Mouse (Mus musculus) brain, adult 2 months (tissue): Measurements from ENCODE around the gene Prkn.

ENCODE experiments used
- DNase-seq: peaks from one replicate; pipeline ENCODE4 v3.0.0; 2011; ENCODE audit warnings: low read depth, low spot score

Prkn gene

DNA sequence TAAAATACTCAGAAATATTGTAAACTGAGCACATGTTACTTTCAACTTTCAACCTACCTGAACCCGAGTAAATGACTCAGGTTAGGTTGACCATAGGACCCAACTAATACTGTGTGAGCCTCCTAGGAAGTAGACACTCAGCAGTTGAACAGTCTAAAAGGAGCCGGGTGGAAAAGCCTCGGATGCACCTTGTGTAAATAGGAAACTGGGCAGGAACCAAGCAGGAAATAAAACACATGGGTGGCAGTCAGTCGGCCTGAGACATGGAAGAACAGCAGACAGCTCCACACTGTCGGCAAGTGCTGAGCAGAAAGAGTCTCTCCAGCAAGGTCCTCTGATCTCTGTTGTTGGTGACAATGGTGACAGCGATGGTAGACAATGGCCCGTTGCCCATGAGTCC, 676.0 kb downstream of the Prkn start:
- no peak for DNase-seq

DNA sequence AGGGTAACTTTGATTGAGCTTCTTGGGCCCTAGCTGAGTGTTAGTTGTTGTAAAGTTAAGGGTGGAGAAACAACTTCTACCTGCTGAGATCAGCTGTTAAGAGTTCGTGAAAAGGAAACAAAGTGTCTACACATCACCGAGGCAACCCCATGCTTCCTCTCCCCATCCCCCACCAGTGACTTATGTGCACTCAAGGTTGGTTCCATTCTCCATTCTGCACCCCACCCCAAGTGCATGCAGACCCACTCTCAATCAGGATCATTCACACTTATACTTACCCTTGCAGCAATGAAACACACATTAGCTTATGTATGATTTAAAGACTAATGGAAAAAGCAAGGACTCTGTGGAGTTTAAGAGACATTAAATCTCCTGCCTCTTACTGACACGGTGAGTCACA, 691.9 kb downstream of the Prkn start:
- DNase-seq, result no peak

DNA sequence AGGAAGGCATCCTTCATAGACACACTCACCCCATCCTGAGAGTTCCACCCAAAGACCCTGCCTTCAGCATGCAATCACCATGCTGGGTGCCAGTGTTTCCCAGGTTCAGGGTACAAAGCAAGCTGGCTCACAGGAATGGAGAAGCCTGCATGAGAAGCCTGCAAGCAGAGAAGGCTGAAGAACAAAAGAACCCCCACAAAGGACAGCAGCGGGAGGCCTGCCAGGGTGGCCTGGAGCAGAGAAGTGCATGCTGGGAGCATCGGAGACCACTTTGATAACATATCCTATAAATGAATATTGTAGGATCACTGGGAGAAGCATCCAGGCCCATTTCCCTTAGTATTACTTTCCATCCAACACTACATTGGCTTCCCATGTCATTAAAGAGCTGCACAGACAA, 692.6 kb downstream of the Prkn start:
- DNase-seq, result no peak

DNA sequence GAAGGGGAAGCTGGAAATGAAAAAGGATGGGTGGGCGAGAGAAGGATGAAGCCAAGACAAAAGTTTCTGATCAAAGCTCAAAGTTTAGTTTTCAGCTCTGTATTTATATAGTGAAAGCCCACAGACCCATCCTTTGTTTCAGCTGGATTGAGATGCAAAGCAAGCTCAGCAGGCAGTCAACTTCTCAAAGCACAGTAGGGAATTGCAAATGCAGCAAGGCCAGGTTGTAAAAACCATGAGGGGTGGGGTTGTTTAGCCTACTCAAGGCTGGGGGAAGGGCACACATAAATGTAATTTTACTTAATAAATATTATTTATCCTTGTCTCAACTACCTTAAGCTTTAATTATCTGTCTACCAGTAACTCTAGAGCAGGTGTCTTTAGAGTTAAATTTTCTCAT, 693.7 kb downstream of the Prkn start:
- no peak for DNase-seq

DNA sequence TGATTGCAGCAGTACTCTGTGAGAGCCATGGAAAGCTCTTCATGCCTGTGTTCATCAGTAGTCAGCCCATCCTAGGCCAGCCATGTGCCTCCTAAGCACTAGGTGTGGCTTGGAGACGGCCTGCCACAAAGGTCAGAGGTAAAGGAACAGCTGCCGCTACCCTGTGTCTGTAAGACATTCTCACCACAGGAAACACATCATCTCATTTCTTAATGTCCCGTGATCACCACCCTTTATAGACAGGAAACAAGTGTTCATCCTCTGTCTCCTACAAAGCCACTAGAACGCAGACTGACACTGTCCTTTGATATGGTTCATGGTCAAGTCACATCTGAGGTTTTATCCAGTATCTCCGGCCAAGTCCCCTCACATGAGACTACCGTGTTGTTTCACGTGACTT, 698.6 kb downstream of the Prkn start:
- DNase-seq, result no peak

DNA sequence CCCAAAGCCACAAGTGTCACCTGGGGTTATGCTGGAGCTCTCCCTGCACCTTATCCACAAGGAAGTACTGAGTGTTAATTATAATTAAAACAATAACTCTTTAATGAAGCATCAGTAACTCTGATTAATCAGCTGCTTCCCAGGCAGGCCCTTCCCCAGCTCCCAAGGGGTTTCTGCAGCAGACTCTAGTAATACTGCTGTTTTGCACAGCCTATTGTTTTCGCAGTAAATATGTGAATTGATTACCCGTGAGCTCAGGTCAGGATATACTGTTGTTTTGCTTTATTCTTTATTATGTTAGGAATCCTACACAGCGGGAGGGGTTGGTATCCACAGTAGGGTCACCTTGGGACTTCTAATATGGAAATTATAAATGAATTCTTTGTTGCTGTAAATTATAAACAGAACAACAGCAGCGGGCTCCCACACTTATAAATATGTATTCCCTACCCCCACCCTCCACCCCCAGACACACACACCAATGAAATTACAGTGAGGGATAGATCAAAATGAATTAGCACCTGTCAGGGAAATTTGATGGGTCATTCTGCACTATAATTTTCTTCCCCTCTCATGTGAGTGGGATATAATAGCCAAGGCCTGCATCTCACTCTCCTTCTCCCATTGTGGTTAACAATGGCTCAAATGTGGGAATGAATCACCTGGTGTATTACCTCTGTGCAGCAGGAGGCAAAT, 701.9 kb downstream of the Prkn start:
- DNase-seq, result no peak

DNA sequence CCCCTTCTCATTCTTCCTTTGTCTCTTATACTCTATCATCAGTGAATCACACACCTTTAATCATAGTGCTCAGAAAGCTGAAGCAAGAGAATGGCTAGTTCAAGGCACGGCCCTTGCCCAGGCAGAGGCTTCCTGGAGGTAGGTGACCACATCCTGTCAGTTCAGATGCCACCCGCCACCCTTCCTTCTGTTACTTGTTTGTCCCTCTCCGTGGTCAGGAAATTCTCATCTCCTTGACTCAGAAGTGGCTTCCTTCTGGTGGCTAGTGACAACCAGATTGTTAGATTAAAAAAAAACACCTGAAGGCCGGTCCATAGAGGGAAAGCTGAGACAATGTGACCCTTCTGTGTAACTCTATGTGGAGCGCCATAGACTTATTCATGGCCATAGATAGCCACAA, 710.4 kb downstream of the Prkn start:
- no peak for DNase-seq

DNA sequence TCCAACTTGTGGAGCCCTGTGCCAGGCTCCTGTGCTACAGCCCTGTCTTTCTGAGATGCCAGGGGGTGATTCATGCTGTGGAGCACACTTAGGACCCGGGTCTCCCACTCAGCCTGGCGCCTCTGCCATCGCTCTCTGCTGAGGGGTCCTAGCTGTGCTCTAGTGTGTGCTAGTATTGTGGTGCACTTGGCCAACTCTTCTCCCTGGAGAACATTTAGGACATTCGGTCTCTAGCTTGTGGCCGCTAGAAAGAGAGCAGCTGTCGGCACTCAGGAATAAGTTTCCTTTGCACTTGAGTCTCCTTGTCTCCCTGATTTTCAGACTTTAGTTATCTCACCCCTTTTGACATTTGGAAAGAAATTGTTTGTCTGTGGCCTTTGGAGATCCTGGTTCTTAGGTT, 725.5 kb downstream of the Prkn start:
- DNase-seq, result no peak

DNA sequence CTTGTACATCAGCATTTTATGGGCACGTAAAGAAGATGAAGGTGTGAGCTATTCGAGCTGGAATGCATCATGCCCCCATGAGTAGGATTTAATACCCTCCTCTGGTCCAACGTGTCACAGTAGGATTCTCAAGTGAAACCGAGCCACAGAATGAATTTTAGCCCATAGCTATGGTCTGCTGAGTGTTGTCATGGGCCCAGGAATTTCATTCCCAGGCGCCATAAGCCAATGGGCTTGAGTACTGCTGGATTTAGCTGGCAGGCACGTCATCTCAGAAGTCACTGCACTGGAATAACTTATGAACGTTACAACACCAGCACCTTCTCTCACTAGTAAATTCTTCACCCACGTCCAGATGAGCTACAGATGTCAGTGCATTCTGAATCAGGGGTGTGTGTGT, 730.2 kb downstream of the Prkn start:
- DNase-seq, result no peak

DNA sequence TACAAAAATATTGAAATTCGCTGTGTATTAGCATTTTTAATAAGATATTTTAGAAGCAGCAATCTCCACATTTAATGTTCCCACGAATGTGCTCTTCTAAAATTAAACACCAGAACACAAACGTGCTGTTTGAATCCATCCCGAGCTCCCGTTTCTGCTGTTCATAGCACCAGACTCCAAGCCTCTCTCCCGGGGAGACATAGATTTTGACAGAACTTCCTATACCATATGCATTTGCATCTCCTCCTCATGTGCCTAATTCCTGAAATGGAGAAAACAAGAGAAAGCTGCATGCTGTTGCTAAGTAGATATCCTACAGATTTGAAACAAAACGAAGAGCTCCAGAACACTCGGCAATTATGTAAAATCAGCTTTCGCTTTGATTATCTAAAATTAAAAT, 733.5 kb downstream of the Prkn start:
- peak; percentile 73 for DNase-seq

DNA sequence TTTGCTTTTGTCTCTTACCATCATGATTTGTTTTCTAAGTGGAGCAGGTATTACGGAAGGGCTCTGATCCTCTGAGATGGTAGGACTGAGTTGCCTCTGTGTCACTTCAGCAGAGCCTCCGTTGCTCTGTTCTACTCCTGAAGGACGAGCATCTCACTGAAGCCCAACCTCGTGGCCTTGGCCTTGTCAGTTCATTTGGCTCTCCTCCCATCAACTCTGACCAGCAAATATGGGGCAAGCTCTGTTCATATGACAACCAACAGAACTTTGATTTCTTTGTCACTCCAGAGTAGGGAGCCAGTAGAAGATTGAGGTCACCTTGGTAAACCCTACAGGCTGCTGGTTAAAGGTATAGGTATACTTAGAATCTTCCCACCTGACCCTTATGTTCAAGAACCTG, 745.3 kb downstream of the Prkn start:
- no peak for DNase-seq

DNA sequence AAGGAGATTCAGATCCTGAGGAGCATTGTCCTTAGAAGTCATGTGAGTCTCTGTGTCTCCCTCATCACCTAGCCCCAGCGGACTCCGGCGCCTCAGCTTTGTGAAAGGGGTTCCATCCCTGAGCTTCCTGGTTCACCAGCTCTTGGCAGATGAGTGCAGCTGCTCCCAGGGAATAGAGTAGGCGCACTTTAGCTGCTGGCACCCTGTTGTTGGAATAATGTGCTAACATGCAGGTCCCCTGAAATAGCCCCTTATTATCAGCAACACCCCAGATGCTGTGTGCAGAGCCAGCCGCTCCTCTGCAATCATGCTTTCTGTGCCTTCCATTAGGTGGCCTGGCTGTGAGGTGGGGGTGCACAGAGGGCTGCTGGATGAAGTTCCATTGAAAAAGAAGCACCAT, 767.7 kb downstream of the Prkn start:
- peak; percentile 65 for DNase-seq

DNA sequence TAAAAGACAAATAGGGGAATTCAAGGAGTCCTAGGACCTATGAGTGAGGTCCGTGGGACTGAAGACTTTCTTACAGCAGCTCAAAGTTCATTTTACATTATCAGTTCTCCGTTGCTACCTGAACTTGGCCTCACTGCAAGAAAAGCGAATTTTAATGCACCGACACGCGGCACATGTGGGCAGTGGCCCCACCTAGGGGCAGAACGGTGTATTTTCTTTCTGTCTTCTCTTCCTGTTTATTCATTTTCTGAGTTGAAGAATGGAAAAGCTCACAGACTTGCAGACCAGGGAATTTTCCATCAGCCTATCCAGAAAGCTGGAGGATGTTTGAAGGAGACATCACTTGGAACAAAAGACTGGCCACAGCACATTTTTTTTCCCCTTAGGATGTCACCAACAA, 771.3 kb downstream of the Prkn start:
- DNase-seq, result peak; percentile 87

DNA sequence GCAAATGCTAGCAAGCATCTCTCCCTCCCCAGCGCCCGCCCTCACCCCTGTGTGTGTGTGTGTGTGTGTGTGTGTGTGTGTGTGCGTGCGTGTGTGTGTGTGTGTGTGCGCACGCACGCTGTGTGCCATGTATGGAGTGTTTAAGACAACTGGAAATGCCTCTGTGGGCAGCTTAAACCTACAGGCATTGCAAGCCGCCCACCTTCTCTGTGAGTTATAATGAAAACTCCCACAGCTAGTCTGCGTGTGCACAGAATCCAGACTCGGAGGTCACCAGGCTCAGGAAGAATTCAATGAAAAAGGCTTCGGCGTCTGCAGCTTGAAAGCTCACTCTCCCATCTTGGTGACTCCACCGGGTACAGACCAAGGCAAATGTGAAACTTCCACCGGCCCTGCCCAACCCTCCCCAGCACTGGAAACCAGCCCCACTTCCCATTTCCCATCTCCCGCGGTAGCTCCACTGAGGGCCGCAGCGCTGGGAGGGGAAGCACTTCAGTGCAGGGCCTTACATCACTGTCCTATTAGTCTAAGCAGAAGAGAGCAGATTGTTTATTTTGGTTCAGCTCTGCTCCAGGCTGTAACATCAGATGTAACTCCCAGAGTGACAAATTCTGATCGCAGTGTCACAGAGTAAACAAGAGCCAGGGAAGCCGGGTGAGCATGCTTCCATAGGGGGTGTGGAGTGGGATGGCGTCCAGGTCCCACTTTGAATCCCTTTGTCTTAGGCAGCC, 772.8 kb downstream of the Prkn start:
- DNase-seq, result peak; percentile 71

DNA sequence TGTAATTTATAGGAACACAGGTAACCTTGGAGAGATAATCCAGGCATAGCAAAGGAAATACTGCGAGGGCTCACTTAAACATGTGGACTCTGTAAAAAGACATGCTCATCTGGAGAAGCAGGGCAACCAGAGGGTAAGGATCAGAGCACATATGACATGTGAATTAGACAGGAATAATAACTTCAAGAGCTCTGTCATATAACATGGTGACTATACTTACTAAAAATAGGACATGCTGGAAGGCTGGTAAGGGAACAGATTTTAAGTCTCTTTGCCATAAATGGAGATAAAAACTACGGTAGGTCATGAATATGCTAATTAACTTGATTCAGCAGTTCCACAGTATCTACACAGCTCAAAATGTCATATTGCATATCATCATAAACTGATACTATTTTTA, 777.4 kb downstream of the Prkn start:
- no peak for DNase-seq

DNA sequence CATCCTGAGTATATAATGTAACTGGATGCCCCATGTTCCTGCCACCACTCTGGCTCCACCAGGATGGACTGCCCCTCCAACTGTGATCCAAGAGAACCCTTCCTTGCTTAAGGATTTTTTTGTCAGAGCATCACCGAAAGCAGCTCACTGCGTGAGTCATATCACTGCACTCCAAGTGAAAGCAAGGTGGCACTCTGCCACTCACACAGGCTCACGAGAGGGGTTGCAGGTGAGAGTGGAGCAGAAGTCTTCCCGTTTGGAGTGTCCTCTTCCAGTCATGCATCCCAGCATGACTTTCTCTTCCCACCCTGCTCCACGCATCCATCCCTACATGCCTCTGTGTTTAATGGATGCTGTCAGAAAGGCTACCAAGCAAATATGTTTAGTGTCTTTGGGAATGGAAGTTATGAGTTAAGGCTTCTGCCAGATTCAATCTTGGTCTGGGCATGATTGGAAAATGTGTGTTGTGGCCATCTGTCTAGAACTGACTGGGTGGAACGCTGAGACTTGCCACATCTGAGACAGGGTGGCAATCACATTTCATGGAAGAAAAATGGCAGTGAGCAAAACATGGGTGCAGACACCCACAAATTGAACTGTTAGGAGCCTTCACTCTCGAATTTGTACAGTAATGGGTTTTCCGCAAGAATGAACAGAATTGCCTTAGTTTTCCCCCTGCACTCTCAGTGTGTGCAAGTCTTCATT, 778.9 kb downstream of the Prkn start:
- DNase-seq, result peak; percentile 76

DNA sequence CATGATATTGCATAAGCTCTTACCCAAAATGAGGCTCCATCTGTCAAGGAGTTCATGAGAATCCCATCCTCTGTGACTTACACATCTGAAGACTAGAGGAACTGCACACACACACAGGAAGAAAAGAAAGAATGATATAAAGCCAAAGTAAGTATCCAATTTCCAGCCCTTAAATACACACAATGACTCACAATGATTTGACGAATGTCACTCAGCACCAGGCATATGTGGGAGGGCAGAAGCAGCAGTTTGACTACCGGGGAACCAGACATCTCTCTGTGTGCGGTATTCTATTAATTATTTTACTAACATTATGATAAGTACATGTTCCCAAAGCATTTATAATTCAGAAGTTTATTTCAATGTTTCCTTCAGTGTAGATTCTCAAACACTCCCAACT, 780.6 kb downstream of the Prkn start:
- peak; percentile 63 for DNase-seq

DNA sequence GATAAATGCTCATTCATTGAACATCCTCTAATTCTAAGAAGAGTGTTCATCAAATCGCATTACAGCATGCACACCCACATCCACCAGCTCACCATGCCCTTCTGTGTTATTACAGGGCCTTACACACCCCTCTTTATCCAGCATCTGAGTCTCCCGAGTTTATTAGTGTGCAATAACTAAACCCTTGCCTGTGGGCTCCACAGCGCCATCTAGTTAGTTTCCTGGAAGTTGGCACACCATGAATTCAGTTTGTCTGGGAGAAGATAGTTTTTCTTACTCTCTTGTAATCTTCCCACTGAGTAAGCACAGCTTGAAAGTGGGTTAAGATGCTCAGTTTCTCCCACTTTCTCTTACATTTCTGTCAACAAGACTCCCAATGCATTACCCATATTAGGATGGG, 781.3 kb downstream of the Prkn start:
- peak; percentile 64 for DNase-seq

DNA sequence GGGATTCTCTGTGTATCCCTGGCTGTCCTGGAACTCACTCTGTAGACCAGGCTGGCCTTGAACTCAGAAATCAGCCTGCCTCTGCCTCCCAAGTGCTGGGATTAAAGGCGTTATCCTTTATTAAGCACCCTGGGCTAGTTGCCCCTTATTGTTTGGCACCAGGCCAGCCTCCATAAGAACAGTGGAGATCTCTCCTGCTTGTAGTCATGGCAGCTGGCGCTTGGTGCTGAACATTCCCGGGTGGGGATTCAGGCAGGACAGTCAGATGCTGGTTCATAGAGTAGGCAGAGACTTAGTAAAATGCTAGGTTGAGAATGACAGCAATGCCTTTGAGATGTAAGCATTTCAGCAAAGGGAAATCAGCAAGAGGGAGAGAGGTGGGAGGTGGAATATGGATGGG, 786.1 kb downstream of the Prkn start:
- DNase-seq, result peak; percentile 18

DNA sequence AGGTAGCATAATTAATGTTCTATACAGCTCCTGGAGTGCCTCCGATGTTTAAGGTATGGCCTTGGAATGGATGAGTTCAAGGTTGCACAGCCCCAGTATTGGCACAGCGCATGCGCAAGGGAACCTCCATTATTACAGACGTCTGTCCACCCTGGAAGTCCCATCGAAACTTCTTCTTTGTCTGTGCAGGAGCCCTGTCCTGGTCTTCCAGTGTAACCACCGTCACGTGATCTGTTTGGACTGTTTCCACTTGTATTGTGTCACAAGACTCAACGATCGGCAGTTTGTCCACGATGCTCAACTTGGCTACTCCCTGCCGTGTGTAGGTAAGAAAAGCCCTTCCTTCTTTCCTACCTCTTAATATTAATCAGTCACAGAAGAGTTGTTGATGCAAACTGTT, 794.9 kb downstream of the Prkn start:
- no peak for DNase-seq

DNA sequence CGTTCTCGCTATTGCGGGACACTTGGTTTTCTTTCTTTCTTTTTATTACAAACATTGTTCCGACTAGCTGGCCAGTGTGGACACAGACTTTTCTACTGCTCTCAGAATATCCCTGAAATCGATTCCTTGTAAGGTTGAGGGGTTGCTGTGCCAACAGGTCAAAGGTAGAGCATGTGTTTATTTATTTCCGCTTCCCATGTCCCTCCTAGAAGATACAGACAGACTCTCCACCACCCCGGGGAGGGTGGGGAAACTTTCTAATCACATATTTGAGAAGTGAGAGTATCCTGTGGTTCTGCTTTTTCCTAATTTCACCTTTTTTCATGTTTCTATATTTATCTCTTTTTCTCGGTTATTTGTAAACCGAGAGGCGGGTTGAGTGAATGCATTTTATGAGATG, 797.5 kb downstream of the Prkn start:
- DNase-seq, result no peak

DNA sequence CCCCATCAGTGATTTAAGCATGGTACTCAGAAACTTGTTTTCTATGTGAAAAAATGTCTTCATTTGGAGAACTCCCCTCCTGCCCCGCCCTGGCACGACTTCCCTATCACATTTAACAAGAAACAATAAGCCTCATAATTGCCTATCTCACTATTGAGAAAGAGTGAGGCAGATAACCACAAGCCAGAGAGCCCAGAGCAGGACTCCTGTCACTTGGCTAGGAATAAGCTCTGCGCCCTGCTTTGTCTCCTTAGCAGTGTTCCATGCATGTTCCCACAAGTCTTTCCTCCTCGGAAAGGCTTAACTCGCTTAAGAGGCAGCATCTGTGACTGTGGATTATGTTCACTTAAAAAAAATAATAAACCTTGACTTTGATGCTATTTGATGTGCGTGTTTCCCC, 798.3 kb downstream of the Prkn start:
- DNase-seq, result no peak

DNA sequence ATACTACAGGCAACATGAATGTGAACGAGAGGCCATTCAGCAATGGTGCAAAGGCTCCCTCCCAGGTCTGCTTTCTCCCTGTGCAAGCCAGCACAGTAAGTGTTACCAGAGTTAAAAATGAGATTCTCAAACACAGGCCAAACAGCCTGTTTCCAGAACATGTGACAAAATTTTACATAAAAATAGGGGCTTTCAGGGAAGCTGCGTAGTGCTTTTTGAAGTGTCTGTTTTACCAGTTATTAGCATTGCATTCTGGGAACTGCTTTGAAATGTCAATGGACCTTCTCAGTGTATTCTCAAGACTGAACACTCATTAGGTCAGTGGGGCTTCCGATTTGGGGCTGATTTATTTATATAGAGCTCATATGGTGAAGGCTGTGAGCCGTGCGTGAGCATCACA, 799.6 kb downstream of the Prkn start:
- no peak for DNase-seq
